Mouse (Mus musculus) G1E-ER4 (cell line): Measurements from ENCODE around the gene Edem3. TPM values are rescaled to one million over a fixed set of nuclear protein-coding genes. Genes with fewer than 3 reads are reported as not detected.

Experiments used
- GATA1 ChIP-seq: IDR thresholded peaks from one replicate; pipeline ENCODE4 v1.8.0; 2012; ENCODE audit warnings: low read length, inconsistent platforms
- polyA plus RNA-seq: library from polyadenylated mRNA; stranded (reverse); fragments of >175 nt; gene quantifications from 2 replicates; pipeline ENCODE4 v1.2.3, GENCODE M21; 2012

Edem3 gene
- polyA plus RNA-seq, 1 experiment: 10.3 TPM

DNA sequence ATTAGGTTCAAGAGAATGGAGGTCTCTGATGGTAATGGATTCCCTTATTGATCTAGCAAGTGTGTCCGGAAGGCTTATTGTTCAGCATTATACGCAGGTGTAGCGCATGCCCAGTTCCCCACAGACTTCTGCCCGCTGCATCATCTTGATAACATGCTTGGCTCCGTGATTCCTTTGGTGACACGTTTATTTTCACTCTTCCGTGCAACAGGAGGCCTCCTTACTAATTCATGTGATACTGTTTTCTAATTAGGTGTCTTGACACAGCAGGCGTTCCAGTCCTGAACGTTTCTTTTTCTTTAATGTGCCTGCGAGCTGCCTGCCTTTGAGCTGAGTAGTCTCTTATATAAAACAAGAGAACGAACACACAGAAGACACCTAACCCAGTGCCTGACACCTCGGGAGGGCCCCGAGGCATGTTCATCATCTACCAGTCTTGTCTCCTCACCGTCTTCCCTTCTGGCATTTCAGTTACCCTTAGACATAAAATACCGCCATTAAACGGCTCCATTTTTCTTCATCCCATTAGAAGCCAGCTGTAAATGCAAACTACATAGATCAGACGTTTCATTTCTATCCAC lies 90.2 kb downstream of the Edem3 start:
- TF ChIP-seq GATA1: no peak

DNA sequence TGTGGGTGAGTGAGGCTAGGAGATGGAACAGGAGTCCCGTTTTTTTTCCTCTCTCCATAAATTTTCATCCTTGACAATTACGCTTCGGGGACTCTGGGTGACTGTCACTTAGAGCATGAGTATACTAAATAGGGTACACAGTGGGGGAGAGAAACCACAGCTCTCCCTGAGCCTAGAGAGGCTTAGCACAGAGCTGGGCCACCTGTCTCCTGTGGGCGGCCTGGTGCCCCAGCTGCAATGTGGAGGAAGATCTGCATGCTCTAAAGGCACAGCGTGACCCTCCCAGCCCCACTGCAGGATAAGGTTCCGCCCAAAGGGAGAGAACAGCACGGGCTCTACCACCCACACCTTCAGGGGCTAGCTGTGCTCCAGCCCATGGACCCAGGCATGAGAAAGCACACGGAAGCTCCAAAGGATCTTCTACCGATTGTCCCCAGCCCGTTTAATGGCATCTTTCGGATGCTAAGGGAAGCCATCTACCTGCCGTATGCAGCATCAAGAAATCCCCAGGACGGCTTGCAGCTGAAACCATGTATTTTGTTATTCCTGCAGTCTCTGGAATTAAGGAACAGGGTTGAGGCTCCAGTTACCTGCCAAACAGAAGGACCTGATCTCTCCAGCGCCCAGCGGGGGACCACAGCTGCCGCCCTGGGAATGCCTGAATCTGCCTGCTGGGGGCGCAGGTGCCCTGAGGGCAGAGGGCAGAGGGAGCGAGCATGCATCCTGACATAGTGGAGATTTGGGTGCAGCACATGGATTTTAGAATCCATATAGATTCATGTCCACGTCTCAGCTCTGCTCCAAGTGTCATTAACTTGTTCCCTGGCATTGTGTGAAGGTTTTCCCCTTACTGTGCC lies 91.0 kb downstream of the Edem3 start:
- no peak for TF ChIP-seq GATA1

- no peak for TF ChIP-seq GATA1
These were observed 93.1 kb downstream of the Edem3 start for GRCm38 (mm10) chr1:151848286-151848685.

DNA sequence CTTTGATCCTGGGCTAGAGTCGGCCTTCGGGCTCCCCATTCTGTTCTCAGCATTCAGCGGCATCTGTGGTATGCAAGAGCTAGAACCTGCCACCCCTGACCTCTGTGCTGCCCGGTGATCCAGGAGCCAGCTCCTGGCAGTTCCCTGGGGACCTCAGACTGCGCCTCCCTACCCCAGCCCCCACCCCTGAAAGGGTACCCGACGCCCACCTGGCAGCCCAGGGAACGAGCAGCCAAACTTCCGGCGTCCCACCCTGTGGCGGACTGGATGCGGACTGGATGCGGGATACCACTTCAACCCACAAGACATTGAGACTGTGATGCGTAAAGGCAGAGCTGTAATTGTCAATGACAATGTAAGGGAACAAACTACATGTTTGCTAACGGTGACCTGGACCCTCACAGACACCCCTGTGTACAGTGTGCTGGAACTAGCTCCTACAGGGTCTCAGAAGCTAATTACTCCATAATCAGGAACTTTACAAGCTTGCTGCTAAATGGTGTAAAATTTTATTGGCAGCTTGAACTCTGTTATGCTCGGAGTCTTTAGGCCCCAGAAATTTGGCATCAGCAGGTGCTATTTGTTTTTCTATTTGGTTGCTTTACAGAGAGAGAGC lies 94.9 kb downstream of the Edem3 start:
- no peak for TF ChIP-seq GATA1

DNA sequence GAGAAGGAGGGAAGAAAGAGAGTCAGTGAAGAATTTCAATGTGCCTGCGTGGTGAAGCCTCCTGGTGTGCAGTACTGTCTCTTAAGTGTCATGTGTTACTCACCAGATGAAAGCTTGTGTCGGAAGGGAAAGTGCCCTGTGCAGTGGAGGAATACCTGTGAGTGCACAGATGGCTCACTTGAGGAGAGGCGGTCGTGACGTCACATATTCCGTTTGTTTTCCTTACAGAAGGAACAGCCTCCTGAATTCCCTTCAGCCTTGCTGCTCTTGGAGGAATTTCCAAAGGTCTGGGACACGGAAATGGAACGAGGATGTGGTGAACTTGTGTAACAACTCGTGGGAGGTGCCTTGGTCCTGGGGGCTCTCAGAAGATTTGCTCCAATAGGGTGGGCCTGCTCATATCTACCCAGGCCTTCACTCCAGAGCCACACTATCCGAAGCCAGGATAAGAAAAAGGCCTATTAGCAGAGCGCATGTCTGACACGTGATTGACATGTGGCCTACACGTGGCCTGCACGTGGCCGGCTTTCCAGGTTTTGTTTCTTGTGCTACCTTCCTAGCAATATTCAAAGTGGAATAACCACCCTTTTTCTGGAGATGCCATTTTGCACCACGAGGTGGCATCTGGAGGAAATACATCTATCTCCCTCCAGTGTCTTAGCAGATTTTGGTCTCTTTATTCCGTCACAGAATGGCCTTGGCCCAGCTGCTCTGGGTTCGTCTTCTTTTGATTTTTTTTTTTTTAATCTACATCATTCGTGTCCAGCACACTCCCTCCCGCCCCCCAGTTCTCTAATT lies 96.1 kb downstream of the Edem3 start:
- no peak for TF ChIP-seq GATA1

- no peak for TF ChIP-seq GATA1
These were observed 96.8 kb downstream of the Edem3 start for GRCm38 (mm10) chr1:151851976-151852375.

- no peak for TF ChIP-seq GATA1
These were observed 100.4 kb downstream of the Edem3 start for GRCm38 (mm10) chr1:151855561-151855960.

DNA sequence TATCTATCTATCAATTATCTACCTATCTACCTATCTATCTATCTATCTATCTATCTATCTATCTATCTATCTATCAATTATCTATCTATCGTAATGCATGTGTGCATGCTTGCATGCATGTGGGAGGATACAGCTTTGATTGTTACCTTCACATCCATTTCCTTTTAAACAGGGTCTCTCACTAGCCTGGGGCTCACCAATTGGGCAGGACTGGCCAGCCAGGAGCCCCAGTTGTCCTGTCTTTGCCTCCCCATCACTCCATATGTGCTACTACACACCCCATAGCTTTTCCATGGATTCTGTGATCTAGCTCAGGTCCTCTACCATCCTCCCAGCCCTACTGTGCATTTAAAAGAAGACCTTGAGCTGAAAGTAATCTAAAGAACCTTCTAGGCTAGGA lies 103.3 kb downstream of the Edem3 start:
- no peak for TF ChIP-seq GATA1

DNA sequence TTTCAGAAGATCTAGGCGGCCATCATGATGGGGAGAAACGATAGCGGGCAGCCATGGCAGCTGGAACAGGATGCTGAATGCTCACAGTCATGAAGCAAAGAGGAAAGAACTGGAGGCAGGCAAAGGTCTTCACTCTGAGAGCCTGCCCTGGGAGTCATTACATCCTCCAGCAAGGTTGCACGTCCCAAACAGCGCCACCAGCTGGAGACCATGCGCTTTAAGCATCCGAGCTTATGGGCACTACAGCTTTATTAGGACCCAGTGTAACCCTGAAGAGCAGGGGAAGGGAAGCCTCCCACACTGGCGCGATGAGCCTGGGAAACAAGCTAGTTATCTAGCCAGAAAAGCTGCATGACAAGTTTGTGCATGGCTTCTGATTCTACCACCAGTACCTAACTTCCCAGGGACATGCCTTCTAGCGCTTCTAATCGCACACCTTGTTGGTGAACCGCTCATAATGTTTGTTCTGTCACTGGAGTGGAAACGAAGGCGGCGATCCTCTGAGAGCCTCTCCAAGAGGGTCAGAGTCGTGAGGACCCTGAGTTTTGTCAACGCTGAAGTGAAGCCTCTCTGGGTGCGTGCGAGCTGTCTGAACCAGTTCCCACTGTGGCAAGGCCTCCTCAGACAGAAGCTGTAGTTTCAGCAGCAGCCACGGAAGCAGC lies 106.3 kb downstream of the Edem3 start:
- TF ChIP-seq GATA1: no peak

DNA sequence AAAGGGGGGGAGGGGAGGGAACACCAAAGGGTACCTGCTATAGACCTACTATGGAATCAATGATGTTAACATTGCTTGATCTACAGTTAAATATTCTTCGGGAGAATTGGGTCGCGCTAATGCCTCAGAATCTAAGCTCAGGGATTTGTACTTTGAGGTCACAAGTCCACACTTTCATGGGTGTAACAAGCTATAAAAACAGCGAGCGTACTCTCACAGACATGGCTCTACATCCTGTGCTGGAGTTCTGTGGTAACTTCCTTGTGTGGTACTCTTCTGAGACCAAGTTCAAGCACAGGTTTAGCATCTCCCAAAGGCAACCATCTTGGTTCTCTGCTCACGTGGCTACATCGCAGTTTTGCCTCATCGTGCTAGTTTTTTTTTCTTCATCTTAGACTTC lies 106.9 kb downstream of the Edem3 start:
- no peak for TF ChIP-seq GATA1

DNA sequence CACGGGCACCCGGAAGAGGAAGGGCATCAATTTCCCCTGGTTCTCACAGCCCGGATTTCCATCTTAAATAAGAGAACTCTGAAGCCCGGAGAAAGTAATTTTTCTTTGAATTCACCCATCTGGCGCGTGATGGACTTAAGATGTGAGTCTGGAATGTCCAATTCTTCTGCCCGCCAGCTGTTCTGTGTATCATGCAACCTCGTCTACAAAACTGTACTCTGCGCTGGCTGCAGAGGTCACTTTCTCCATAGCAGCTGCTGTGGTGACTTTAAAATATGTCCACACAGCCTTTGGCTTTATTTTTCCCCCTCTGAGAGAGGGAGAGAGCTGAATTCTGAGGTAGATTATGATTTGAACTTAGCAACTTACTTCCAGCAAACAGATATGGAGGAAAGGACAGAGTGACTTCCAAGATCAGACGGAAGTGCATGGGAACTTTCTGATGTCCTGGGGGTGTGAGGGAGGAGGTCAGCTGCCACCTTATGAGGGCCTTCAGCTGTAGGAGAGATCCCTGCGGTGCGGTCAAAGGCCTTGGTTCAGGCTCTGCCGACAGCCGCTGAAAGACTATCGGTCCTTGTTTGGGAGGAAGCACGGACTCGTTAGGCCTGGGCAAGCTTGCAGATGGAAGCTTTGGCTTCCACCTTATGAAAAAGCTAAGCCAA lies 108.1 kb downstream of the Edem3 start:
- no peak for TF ChIP-seq GATA1

DNA sequence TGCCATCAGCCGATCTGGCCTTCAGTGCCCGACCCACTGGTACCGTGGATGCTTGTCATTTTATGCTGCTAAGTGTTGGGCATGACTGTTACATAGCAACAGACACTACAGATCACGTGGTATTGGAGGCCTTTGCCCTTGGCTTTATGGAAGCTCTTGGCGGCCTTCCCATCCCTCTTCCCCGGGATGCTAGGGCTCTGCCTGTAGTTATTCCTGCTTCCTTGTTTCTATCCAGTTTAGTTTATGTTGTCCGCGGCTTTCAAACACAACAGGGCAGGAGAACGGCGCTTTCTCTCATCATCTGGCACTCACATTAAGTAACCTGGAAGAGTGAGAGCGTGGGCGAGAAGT lies 108.6 kb downstream of the Edem3 start:
- TF ChIP-seq GATA1: no peak

DNA sequence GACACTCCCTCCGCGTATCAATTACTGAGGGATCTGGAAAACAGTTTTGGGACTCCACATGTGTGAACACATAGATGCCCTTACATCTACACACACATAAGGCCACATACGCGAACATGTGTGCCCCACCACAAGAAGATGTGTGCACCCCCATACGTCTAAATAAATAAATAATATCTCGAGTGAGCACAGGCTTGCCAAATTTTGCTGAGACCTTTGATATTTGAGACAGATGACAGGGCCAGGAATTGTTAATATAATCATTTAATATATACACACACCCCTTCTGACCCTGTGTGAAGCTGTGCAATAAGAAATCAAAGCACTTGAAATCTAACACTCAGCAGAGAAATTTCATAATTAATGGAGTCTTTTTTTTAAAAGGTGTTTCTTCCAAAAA lies 109.2 kb downstream of the Edem3 start:
- no peak for TF ChIP-seq GATA1

Other genes with a start within 250 kb of the Edem3 start
- gene Fam129a, start 184.2 kb upstream of the Edem3 start, polyA plus RNA-seq: 0.02 and 0.03 TPM in 2 replicates